Mouse (Mus musculus) lung, postnatal 4 days (tissue): ENCODE measurements around the gene Il6st.
"Not testable (repeated sequence)": the region's sequence is repeated elsewhere in the genome, so short reads cannot be mapped to it uniquely, and the experiment has no call there.

Source experiments
- DNase-seq, 2 experiments: peaks; one replicate each; pipeline ENCODE4 v3.0.0; 2021

The Il6st gene

GRCm38 (mm10) chr13:112463868-112464625 is at the start of gene Il6st:
Gene Il6st, plus strand, starts transcription at chr13:112464070.
- DNase-seq = peak; percentile 98

- DNase-seq = no peak
Measured at GRCm38 (mm10) chr13:112415896-112416295, 48.0 kb upstream of the Il6st start.

GRCm38 (mm10) chr13:112416410-112417162 is 47.3 kb upstream of the Il6st start:
- DNase-seq = no peak

- no peak for DNase-seq
Measured at GRCm38 (mm10) chr13:112417163-112417523, 46.7 kb upstream of the Il6st start.

- DNase-seq = no peak
Measured at GRCm38 (mm10) chr13:112417861-112418423, 45.9 kb upstream of the Il6st start.

GRCm38 (mm10) chr13:112418595-112418994 is 45.3 kb upstream of the Il6st start:
- no peak for DNase-seq

GRCm38 (mm10) chr13:112424212-112424611 is 39.7 kb upstream of the Il6st start:
- no peak for DNase-seq

- DNase-seq = no peak
Measured at GRCm38 (mm10) chr13:112424635-112425034, 39.2 kb upstream of the Il6st start.

- no peak for DNase-seq
Measured at GRCm38 (mm10) chr13:112425181-112425654, 38.7 kb upstream of the Il6st start.

- DNase-seq = no peak
Measured at GRCm38 (mm10) chr13:112426265-112427135, 37.4 kb upstream of the Il6st start.

GRCm38 (mm10) chr13:112427136-112427470 is 36.8 kb upstream of the Il6st start:
- not testable (repeated sequence) for DNase-seq

- no peak for DNase-seq
Measured at GRCm38 (mm10) chr13:112427521-112427920, 36.3 kb upstream of the Il6st start.

GRCm38 (mm10) chr13:112433271-112433670 is 30.6 kb upstream of the Il6st start:
- DNase-seq = peak in 1 of 2 experiments; percentile 45

GRCm38 (mm10) chr13:112435241-112436075 is 28.4 kb upstream of the Il6st start:
- DNase-seq = no peak

- DNase-seq = no peak
Measured at GRCm38 (mm10) chr13:112436288-112436687, 27.6 kb upstream of the Il6st start.

- DNase-seq = no peak
Measured at GRCm38 (mm10) chr13:112438001-112438868, 25.6 kb upstream of the Il6st start.

- no peak for DNase-seq
Measured at GRCm38 (mm10) chr13:112439105-112439818, 24.6 kb upstream of the Il6st start.

GRCm38 (mm10) chr13:112439917-112440361 is 23.9 kb upstream of the Il6st start:
- peak; percentile 77 to 82 for DNase-seq

GRCm38 (mm10) chr13:112440668-112441067 is 23.2 kb upstream of the Il6st start:
- no peak for DNase-seq
